Mouse (Mus musculus): ENCODE results near the gene Fap. TPM values are rescaled to one million over a fixed set of nuclear protein-coding genes. Genes with fewer than 3 reads are reported as not detected.

The Fap gene
- under 1 TPM in 1 of 2 experiments, not detected in 1; 0.24 TPM for polyA plus RNA-seq (2017; shearing (Covaris generic))

DNA sequence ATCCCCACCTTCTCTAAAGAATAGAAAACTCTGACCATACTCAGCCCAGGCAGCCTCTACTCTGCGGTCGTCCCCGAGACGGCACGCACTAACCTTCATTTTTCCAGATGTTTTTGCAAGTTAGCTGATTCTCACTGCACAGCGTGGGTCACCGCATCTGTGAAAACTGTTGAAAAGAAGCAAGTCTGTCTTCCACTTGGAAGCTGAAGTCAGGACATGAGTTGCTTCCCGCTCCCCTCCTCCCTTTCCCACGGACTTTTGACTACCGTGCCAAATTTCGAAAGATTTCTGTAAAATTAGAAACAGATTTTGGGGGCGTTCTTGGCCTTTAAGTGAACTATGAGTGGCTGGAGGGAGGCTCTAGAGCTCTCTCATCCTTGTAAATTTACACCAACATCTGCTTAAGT is at the start of gene Fap:
Gene Fap (minus strand): TSS at position 323 of the 407 bp plus-strand sequence.
- ATAC-seq: no peak

DNA sequence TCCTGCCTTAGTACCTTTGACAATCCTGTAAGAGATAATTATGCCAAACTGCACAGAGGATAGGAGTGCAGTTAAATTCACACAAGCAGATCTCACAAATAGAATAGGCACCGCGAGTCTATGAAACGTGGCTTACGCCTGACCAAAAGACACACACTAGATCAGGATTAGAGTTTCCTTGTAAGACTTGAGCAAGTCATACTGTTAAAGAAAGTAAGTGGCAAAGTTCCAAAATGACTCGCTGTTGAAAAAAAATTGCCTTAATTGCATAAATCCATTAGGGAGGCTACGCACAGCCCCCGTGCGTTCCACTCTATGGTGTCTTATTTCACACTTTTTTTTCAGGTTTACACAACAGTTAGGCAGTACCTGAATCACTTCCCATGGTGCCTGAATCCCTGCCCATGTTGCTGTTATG is 49.2 kb upstream of the Fap start:
- no peak for ATAC-seq

DNA sequence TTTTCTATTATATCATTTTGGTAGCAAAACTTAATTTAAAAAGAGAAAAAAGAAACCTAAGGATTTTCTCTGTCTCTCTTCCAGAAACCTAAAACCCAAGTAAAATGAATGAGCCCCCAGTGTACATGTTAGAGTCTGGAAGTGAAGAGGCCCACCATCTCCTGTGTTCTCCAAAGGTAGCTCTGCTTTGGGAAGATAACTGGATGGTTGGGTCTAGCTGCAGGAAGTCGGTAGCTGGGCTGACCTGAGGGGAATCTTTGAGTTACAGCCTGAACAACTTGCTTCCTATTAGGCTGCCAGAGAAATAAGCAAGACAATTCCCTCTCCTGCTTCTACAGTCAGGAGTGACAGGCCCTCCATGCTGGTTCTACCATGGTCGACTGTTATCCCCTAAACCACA is 45.8 kb upstream of the Fap start:
- ATAC-seq: no peak

DNA sequence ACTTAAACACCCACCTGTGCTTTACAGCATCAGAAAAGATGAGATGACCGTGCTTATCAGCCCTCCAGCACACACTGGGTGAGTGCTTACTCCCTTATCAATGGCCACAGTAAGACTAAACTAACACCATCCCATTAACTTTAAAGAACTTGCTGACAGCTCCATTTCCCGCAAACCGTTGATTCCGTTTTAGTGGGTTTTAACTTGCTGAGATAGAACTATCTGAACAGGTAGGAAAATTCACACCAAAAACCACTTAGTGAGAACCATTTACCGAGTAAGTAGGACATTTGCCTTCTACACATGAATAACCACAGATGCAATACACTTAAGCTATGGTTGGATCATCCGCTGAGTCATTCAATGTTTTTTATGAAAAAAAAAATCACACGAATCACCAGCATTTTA is 45.1 kb upstream of the Fap start:
- no peak for ATAC-seq

DNA sequence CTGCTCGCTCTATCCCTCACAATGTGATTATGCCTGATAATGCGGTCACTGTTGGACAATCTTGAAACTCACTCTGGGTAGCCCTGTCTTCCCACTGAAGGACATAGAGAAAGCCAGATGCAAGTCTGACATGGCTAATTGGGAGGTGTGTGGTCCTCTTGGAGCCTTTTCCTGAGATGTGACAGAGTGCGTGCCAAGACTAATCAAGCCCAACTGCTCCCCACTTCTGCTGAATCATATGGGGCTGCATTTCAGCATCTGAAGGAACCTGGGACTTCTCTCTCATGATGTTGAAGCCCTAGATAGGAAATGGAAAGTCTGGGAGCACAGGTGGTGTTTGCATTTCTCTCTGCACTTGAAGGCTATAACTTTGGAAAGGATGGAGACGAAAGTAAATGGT is 39.3 kb upstream of the Fap start:
- no peak for ATAC-seq

DNA sequence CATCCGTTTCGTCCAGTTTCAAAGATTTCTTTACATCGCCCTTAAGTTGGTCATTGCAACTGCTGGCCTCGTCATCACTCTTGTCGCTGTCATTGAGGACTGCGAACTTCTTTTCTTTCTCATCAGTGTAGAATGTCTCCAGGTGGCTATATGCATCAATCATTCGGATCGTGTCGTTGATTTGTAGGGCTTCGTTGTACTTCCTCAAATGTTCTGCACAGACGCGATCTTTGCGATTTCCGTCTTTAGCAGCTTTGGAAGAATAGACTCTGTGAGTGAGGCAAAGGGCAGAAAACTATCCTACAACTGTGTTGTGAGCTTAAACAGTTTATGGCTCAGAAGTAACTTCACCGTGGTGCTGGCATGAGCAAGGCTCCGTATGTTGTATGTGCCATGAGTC is 32.3 kb upstream of the Fap start:
- no peak for ATAC-seq

DNA sequence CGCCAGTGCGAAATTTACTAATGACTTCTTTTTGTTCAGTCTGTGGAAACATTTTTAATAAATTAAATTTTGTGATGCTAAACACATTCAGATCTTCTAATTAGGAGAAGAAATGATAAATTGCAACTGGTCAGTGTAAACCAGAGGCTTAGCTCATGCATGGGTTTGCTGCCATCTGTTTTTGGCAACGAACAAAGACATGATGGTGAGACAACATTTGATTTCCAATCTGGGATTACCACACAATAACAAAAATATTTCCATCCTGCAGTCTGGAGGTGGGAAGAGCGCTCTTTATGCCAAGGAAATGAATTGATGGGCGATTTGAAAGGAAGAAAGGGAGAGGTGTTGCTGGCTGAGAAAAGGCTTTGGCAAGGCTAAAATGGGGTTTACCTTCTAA is 29.7 kb upstream of the Fap start:
- no peak for ATAC-seq

DNA sequence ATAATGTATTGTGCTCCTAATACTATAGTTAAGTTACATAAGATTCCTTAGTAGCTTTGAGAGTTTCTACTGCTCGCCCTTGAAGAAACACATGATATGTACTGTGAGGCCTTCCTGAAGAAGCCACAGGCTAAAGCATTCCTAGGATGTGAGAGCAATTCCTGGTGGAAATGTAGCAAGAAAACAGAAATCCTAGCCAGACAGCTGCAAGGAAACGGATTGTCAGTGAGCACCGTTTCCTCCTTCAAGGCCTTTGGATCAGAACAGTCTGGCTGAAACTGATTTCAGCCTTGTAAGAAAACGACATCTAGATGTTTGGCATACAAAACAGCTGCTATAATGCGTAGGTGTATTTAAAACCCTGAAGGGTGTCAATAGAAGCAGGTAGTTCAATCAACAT is 22.7 kb upstream of the Fap start:
- ATAC-seq: no peak

DNA sequence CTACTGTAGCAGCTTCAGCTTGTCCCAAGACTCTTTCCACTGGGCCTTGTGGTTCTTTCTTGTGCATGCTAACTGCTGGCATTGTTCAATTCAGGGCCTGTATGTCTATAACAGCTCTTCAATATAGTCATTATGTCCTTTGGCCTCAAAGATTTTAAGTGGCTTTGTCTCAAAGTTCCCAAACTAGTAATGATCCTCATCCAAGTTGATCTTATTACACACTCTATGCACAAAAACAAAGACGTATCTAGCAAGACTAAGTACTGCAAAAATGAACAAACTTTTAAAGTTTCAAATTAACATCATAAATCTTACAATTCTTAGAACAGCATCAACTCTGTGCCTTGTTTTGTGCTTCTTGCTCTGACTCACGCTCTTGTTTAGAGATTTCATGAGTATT is 20.6 kb upstream of the Fap start:
- ATAC-seq: no peak

DNA sequence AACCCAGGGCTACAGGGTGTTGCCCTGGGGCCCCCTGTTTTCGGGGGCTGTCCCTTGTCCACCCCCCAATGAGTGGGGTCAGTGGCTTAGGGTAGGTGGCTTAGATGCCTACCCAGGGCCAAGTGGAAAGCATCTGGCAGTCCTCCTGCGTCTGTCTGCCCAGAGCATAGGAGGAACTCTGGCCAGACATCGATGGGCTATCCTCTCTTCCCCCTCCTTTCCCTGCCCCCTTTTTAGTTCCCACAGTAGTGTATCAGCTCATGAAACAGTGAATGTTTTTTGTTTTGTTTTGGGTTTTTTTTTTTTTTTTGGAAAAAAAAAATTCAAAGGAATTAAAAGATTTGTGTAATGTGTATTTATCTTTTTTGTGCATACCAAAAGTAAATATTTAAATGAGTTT is 17.7 kb upstream of the Fap start:
- ATAC-seq: no peak

DNA sequence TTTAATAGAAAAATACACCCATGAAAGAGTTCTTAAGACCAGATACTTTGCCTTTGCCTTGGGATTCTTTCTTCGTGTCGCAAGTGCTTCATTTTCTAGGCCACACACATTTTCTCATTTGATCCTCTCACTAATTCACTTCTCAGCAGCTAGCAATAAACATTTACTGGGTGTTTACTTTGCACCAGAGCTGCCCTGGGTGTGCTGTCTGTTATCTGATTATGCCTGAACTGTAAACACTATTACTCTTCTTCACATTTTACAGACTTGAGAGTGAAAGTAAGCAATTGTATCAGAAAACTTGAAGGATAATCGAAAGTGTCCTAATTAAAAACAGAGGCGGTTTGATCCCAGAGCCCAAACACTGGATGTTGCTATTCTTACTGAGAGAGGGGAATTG is 15.5 kb upstream of the Fap start:
- no peak for ATAC-seq

DNA sequence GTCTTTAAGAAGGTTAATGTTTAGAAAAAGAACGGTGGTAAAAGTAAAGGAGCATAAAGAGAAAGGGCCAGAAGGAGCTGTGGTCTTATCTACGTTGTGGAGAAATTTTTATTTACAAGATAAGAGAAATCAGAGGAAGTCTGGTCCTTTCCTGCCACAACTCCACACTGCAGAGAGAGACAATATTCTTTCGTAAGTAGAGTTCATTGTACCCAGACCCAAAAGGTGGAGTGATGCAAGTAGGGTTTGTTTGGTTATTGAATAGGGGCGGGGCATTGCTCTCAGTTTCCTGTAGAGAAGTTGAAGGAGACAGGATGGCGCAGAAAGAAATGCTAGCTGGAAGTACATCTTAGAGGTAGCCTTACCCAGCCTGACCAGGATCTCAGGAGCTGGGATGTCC is 11.9 kb upstream of the Fap start:
- ATAC-seq: no peak

DNA sequence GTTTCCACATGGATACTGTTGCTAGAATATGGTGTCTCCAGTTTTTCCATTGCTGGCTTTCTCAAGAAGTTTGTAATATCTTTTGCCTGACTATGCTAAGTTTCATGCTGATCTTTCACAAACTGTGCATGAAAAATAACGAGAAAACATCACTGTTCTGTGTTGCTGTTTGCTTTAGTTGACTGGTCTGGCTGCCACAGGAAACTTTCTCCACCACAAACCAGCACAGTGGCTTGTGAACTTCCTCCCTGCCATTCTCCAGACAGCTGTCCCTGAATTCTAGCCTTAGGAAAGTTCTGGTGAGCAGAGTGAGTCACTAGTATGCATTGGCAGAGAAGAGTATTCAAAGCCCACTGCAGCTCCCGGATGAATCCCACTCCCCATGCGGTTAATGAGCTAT is 1.1 kb upstream of the Fap start:
- ATAC-seq: no peak

DNA sequence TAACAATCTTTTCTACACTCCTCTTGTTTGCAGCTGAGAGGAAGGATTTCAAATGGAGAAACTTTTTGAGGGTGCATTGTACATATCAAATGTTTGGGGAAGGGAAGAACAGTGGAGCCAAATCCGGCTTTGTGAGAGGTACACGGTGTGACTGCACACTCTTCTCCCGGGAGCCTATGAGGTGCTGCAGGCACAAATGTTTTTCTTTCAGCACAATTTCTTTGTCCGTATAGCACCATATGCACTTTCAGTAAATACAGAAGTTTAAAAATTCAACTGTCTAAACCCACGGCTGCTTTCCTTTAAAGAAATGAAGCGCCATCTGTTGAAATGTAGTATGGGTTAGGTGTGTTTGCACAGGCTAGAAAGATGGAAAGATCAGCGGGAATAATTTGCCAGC is 375 bp upstream of the Fap start:
- ATAC-seq: no peak

DNA sequence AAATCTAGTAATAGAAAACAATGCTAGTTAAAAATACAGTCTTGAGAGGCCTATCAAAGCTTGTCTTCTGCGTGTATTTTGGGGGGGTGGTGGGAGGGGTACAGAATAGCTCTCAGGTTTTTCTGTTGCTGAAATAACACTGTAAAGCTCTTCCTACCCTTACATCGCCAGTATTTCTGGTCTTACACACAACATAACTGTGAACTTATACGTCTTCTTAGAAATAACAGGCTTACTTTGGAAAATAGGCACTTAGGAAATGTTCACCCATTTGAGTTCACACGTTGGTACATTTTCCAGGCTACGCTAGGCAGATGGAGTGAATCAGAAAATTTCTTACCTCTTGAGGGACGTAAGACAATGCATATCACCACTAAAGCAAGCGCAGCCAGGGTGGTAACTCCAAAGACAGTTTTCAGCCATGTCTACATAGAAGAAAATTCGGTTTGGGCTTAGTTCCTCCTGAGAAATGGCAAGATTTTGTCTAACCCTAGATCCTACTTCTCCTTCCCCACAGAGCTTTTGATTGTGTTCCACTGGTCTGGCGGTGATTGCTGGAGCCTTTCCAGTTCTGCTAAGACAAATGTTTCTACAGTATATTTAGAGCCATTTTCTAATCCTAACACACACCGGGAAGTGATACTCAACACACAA is 649 bp downstream of the Fap start:
- ATAC-seq: no peak

DNA sequence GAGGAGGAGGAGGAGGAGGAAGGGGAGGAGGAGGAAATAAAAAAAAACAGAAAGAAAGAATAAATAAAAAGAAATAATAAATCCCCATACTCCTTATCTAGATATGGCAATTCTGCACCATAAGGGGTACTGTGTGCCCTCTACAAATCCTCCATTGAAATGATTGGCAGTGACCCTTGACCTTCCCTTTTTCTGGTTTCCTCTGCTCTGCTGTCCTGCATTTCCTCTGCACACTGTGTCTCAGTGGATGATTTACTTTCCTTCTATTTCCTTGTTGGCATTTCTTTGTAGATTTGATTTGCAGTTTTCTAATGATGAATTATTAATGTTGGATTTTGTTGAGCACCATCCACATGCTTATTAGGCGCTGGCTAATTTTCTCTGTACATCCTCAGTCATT is 9.2 kb downstream of the Fap start:
- no peak for ATAC-seq

DNA sequence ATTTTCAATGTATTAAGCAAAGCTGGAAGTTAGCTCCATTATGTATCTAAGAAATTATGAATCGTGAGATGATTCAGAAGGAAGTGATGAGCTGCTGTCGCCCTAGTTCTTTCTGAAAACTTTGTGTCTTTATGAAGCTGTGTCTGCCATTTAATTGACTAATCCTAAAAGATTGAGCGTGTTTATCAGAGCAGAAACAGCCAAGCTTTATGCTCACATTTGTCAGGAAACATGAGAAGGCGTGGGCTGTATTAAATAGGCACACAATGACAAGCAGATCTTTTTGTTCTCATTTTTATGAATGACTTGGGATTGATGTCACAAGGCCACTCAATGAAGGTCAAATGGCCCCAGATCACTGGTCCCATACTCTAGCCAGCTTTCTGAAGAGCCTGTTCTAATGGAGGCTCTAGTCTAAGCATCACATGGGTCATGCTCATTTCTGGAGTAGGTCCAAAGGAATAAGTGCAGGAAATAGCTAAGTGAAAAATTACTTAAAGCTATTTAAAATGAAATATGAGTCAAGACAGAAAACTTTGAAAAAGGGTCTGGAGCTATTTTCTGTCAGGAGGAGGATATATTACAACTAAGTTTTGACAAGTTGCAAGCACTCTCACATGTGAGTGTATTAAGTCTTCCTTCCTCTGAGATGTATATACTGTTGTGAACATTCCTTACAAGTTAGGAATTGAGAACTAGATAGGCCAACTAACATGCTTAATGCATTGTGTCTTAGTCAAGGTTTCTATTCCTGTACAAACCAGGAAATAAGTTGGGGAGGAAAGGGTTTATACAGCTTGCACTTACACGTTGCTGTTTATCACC is 11.0 kb downstream of the Fap start:
- ATAC-seq: no peak

DNA sequence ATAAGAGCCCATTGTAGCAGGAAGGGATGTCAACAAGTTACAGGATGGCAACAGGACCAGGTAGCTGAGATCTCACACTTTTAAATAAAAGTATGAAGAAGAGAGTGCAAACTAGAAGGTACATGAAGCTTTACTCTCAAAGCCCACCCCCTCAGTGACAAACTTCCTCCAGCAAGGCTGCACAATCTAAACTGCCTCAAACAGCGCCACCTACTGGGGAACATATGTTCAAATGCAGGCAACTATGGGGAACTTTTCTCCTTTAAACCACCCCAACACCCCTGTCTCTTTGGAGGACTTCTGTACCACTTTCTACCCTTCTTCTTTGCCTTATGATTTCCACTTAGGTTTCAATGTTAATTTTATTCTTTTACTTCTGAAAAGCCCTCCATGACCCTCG is 16.5 kb downstream of the Fap start:
- no peak for ATAC-seq

DNA sequence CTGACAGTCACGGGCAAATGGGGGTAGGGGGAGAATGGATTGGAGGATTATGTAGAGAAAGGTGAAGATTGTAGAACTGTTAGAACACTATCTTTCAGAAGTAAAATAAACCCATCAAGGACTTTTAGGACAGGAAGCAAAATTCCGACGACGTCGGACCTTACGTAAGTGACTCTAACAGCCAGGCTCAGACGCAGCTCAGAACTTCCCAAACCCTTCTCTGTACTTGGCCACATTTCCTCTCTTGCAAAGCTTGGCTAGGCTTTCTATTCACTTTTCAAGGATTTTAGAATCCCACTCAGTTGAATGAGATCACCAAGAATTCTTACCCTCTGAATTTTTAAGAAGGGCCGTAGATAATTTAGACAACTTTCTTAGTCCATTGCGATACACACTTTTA is 17.5 kb downstream of the Fap start:
- no peak for ATAC-seq

DNA sequence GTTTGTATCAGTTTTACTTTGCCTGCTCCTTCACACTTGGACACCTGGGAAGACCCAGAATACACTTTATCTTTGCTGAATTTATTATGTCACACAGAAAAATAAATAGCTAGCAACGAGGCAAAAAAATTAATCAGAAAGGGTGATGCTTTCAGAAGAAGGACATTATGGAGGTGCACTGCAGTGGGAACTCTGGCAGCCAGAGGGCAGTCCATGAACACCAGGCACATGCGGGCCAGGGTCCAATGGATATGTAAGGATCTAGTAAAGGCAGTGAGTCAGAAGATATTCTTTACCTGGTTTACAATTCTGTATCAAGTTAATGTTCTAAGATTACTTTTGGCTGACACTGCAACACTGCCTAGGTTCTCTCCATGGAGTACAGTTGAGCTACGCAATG is 24.2 kb downstream of the Fap start:
- no peak for ATAC-seq

DNA sequence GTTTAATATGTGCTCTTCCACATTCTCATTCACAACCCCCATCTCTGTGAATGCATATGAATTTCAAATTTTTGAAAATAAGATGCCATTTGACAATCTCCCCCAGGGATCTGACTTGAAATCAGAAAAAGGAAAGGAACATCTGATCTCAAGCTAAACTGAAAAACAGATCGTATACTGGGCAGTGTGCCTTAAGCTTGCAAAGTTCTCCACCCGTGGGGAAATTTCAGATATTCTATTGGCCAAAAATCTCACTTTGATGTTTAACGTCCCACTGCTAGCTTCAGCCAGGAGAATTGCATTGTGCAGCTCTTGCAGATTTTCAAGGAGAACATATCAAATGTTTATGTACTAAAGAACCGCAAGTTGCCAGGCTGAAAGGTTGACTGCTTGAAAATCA is 24.7 kb downstream of the Fap start:
- ATAC-seq: no peak

DNA sequence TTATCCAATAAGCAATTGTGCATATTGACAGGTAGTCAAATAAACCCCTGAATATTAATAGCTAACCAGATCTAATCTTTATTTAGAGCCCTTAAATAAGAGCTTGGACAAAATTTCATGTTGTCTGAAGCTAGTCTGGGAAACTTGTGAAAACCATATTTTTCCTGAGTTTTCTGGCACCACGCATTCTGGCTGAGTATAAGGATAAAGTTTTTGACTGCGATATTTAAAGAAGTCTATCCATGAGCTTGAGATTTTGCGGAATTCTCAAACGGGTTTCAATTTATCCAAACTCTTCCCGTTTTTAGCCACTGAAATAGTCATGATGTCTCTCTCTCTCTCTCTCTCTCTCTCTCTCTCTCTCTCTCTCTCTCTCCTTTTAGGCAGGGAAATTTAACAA is 25.8 kb downstream of the Fap start:
- ATAC-seq: no peak

DNA sequence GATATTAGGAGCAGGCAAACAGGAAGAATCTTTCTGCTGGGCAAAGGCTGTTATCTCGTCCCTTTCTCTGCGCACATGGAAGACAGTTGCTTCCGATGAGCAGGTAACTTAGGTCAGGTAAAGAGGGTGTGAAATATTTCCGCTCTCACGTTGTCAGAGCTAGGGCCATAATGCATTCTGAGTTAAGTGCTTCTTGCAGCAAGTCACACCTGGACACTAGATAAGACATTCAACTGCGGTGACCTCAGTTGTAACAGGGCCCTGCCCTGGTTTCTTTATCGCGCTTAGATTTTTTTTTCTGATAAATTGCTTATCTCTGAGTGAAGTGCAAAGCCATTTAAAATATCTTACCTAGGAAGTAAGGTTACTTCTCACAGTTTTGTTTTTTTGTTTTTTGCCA is 38.4 kb downstream of the Fap start:
- ATAC-seq: no peak

DNA sequence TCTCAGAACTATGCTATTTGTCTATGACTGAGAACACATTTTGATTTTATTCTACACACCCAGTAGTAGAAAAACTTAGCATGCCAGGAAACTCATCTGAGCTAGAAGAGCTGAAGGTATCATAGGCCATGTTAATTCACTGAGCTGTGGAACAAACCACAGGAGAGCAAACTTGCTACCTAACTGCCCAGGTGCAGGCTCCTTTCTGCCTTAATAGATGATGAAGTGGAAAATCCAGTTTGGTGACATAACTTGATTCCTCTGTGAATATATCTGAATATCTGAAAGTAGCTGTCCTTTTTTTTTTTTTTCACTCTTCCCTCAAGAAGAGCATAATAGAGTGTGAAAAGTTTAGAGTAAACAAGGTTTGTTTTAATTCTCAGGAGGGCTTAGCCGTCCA is 42.8 kb downstream of the Fap start:
- ATAC-seq: no peak

DNA sequence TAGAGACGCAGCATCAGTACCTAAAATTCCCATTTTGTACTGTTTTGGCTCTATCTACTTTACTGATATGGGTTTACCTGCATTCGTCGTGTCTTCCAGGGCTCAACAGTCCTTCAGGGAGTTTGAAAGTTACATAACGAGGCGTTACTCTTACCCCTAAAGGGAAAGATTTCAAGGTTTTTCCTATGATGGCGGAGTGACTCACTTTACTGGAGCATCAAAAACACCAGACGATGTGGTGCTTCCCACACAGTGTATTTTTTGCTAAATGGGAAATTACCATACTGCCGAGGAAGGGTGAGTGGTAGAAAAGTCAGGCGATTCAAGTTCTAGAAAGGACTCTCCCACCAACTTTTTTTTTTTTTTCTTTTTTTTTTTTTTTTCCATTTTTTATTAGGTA is 47.5 kb downstream of the Fap start:
- no peak for ATAC-seq

Data from activated CD4-positive, CD25-positive, alpha-beta regulatory T cell, adult 4 months (primary cell).